Mouse (Mus musculus) limb, embryonic 10.5 days (tissue): ENCODE measurements at regions not wholly inside any gene's neighbourhood (a gene's known extent, or its start where the extent isn't known, plus 50 kb on each side); places are given as distances from the start of the nearest gene placed in this dataset.

ENCODE experiments used
- DNase-seq: peaks from one replicate; pipeline ENCODE4 v3.0.0-alpha.2; 2017; ENCODE audit warnings: low spot score
- H3K27ac ChIP-seq: fragments of 300-500 bp; sonication (generic); 2 replicates; pipeline ENCODE4 v1.5.1; 2016; ENCODE audit warnings: mild to moderate bottlenecking
- H3K27me3 ChIP-seq: fragments of 300-500 bp; sonication (generic); 2 replicates; pipeline ENCODE4 v1.6.1; 2016; ENCODE audit warnings: low read depth, mild to moderate bottlenecking; ENCODE audit not compliant: poor library complexity, severe bottlenecking
- H3K36me3 ChIP-seq: fragments of 300-500 bp; sonication (generic); 2 replicates; pipeline ENCODE4 v1.6.1; 2016; ENCODE audit warnings: mild to moderate bottlenecking, moderate library complexity
- H3K4me1 ChIP-seq: fragments of 300-500 bp; sonication (generic); 2 replicates; pipeline ENCODE4 v1.6.1; 2016
- H3K4me3 ChIP-seq: fragments of 300-500 bp; sonication (generic); 2 replicates; pipeline ENCODE4 v1.5.1; 2016; ENCODE audit warnings: mild to moderate bottlenecking, moderate library complexity
- H3K9me3 ChIP-seq: fragments of 300-500 bp; sonication (generic); replicated peaks from 2 replicates; pipeline ENCODE4 v1.6.1; 2016; ENCODE audit warnings: mild to moderate bottlenecking
- WGBS: fragments of 180-500 bp; shearing (Covaris S2); methylation state at CpG from one replicate; pipeline ENCODE4 v1.1.7; 2016; 5-methylcytosine and 5-hydroxymethylcytosine counted together

GRCm38 (mm10) chr6:147885902-147886301 lies 161.2 kb upstream of the Far2 start:
- WGBS = 91% methylated on average over 4 of the region's 4 CpGs
- Histone ChIP-seq H3K4me1 (no peaks in the 10 kb centered on the region), H3K9me3 (no peaks in the 10 kb centered on the region), H3K36me3 (no peaks in the 10 kb centered on the region), H3K27ac (no peak overlapping the region), H3K27me3 (no peaks in the 10 kb centered on the region), H3K4me3 (no peak overlapping the region)
- no peak for DNase-seq

DNA sequence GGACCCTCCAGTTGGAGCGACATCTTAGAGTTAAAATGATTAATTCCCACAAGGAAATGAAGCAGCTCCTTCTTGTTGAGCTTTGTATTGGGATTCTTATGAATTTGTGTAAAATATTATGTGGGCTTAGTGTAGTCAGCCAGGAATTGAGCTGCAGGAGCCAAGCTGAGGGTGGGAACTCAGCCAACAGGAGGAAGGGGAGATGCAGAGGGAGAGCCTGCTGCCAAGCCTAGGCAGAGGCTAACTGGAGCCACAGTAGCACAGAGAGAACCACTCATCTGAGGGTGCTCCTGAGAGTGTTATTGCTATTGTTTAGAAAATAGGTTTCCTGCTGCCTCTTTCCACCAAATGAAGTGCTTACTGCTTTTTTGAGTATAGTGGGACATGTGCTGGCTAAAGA lies 127.4 kb upstream of the Far2 start:
- H3K27ac ChIP-seq = no peak overlapping the region
- H3K4me3 ChIP-seq = no peak overlapping the region
- no peak for DNase-seq
- no peaks in the 10 kb centered on the region for H3K27me3 ChIP-seq
- H3K36me3 ChIP-seq = no peaks in the 10 kb centered on the region
- no peaks in the 10 kb centered on the region for H3K9me3 ChIP-seq
- 79% methylated on average over 1 of the region's 1 CpGs for WGBS
- no peaks in the 10 kb centered on the region for H3K4me1 ChIP-seq

DNA sequence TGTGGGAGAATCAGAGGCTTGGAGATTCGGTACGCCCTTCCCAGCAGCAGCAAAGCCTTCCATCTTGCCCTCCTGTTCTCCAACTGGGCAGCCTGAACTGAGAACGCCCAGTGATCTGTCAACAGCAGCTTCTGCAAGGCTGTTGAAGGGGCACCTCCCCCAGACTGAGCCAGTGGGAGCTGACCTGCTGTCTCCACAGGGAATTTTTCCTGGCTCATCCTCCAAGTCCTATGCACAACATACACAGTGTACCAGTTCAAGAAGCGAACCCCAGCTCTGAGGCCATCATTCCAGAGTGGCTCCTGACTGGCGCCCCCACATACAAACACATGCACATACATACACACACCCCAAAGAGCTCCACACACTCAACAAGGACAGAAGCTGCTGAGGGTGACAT lies 126.0 kb upstream of the Far2 start:
- H3K4me3 ChIP-seq = no peak overlapping the region
- no peaks in the 10 kb centered on the region for H3K27me3 ChIP-seq
- DNase-seq = no peak
- no peaks in the 10 kb centered on the region for H3K9me3 ChIP-seq
- H3K4me1 ChIP-seq = no peaks in the 10 kb centered on the region
- H3K27ac ChIP-seq = no peak overlapping the region
- WGBS = 81% methylated on average over 5 of the region's 5 CpGs
- no peaks in the 10 kb centered on the region for H3K36me3 ChIP-seq

DNA sequence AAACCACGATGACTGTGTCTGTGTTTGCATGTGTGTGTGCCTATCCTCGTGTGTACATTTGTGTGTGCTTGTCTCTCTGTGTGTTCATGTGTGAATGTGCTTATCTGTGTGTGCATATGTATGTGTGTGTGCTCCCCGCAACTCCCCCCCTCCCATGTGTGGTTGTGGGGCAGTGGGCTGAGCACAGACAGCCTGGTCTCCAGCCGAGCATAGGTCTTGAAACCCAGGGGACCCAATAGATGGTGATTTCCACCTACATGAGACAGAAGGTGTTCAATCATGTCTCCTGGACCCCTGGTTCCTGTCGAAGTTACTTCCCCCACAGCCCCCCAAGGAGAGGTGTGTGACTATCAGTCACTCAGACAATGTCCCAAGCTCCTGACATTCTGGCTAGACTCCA lies 124.6 kb upstream of the Far2 start:
- no peaks in the 10 kb centered on the region for H3K9me3 ChIP-seq
- no peak overlapping the region for H3K4me3 ChIP-seq
- no peaks in the 10 kb centered on the region for H3K36me3 ChIP-seq
- no peak for DNase-seq
- 81% methylated on average over 5 of the region's 5 CpGs for WGBS
- H3K4me1 ChIP-seq = no peaks in the 10 kb centered on the region
- H3K27ac ChIP-seq = no peak overlapping the region
- H3K27me3 ChIP-seq = no peaks in the 10 kb centered on the region

DNA sequence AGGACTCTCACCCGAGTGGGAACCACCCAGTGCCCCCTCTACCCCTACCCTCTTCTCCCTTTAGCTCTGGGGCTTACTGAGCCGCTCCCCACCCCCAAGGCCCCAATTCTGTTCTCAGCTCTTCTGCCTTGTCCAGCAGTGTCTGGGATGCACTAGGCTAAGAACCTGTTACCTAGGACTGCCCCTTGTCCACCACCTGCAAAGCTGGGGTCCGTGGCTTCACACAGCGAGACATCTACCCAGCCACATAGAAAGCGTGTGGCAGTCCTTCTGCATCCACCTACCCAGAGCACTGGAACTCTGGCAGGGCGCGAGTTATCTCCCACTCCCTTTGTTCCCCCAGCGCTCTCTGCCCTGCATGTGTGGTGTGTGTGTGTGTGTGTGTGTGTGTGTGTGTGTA lies 123.8 kb upstream of the Far2 start:
- H3K36me3 ChIP-seq = no peaks in the 10 kb centered on the region
- DNase-seq = no peak

GRCm38 (mm10) chr6:147928951-147929350 lies 118.1 kb upstream of the Far2 start:
- Histone ChIP-seq H3K36me3 (no peaks in the 10 kb centered on the region), H3K4me1 (no peaks in the 10 kb centered on the region), H3K27me3 (no peaks in the 10 kb centered on the region), H3K9me3 (no peaks in the 10 kb centered on the region), H3K4me3 (no peak overlapping the region), H3K27ac (no peak overlapping the region)
- DNase-seq = no peak

More for the DNA sequence above, 123.8 kb upstream of the Far2 start:
- Histone ChIP-seq H3K27ac (no peak overlapping the region), H3K27me3 (no peaks in the 10 kb centered on the region), H3K4me3 (no peak overlapping the region), H3K9me3 (no peaks in the 10 kb centered on the region), H3K4me1 (no peaks in the 10 kb centered on the region)
- 93% methylated on average over 8 of the region's 8 CpGs for WGBS

GRCm38 (mm10) chr6:147944020-147944419 lies 103.0 kb upstream of the Far2 start:
- Histone ChIP-seq H3K9me3 (no peaks in the 10 kb centered on the region), H3K4me3 (no peak overlapping the region), H3K27me3 (no peaks in the 10 kb centered on the region), H3K36me3 (no peaks in the 10 kb centered on the region), H3K4me1 (no peaks in the 10 kb centered on the region), H3K27ac (no peak overlapping the region)
- WGBS = 71% methylated on average over 3 of the region's 3 CpGs
- DNase-seq = no peak

GRCm38 (mm10) chr6:147944940-147945676 lies 102.0 kb upstream of the Far2 start:
- no peak for DNase-seq

GRCm38 (mm10) chr6:147947997-147948396 lies 99.1 kb upstream of the Far2 start:
- Histone ChIP-seq H3K4me1 (peaks cover 3% of the 10 kb centered on the region; the same call in 1 of the 2 replicates), H3K36me3 (no peaks in the 10 kb centered on the region), H3K27me3 (no peaks in the 10 kb centered on the region), H3K4me3 (no peak overlapping the region), H3K9me3 (no peaks in the 10 kb centered on the region), H3K27ac (no peak overlapping the region)
- WGBS = 82% methylated on average over 4 of the region's 4 CpGs
- no peak for DNase-seq

More at GRCm38 (mm10) chr6:147944940-147945676, 102.0 kb upstream of the Far2 start:
- no peak overlapping the region for H3K27ac ChIP-seq
- H3K27me3 ChIP-seq = no peaks in the 10 kb centered on the region
- no peak overlapping the region for H3K4me3 ChIP-seq
- no peaks in the 10 kb centered on the region for H3K36me3 ChIP-seq
- WGBS = 91% methylated on average over 4 of the region's 4 CpGs
- no peaks in the 10 kb centered on the region for H3K4me1 ChIP-seq
- no peaks in the 10 kb centered on the region for H3K9me3 ChIP-seq

GRCm38 (mm10) chr6:147951642-147952041 lies 95.4 kb upstream of the Far2 start:
- H3K27me3 ChIP-seq = no peaks in the 10 kb centered on the region
- no peaks in the 10 kb centered on the region for H3K36me3 ChIP-seq
- H3K4me3 ChIP-seq = no peak overlapping the region
- no peak overlapping the region for H3K27ac ChIP-seq
- H3K4me1 ChIP-seq = peaks cover 4% of the 10 kb centered on the region; the same call in 1 of the 2 replicates
- DNase-seq = no peak
- H3K9me3 ChIP-seq = no peaks in the 10 kb centered on the region

DNA sequence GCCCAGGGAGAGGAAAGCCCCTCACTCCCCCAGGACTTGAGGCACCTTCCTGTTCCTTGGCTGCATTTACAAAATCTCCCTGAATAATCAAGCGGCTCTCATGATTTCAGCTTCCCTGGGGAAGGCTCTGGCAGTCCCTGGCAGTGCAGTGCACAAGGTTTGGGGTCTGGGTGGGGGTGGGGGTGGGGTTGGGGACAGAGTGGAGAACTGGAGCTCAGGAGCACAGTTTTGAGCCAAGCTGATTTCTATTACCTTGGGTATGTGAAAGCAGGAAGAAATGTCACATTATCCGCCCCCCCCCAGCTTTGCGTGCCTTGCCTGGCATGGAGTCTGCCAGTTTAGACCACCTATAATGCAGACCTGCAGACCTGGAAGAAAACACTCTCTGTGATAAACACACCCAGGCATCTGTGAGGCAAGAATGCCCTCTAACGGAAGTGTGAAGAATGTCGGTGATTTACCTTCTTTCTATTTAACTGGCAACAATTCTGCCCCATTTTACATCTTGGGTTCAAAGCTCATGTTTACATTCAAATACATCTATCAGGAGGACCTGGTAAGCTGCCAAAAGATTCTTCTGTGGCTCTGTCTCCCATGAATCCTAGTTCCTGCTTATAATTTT lies 93.9 kb upstream of the Far2 start:
- Histone ChIP-seq H3K27ac (no peak overlapping the region), H3K4me1 (peaks cover 4% of the 10 kb centered on the region; the same call in 1 of the 2 replicates), H3K9me3 (no peaks in the 10 kb centered on the region), H3K36me3 (no peaks in the 10 kb centered on the region), H3K4me3 (no peak overlapping the region), H3K27me3 (no peaks in the 10 kb centered on the region)
- WGBS = 53% methylated on average over 5 of the region's 5 CpGs
- DNase-seq = no peak

DNA sequence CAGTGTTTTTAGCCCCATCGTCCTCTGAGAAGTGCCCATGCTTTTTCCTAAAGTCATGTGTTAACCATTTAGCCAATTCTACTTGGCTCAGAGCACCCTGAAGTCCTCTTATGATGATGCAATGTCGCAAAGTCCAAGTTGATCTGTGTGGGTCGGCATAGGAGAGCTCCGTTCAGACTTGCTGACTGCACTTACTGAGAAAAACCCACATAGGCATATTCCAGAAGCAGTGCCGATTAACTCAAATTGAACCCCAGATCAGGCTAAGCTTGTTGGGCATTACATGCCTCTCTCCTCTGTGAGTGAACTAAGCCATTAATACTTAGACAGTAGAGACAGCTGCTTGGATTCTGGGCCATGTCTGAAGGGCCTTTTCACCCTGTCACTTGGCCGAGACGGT lies 93.3 kb upstream of the Far2 start:
- Histone ChIP-seq H3K27me3 (no peaks in the 10 kb centered on the region), H3K27ac (no peak overlapping the region), H3K4me1 (peaks cover 4% of the 10 kb centered on the region; the same call in 1 of the 2 replicates), H3K36me3 (no peaks in the 10 kb centered on the region), H3K4me3 (no peak overlapping the region), H3K9me3 (no peaks in the 10 kb centered on the region)
- WGBS = 90% methylated on average over 7 of the region's 7 CpGs
- no peak for DNase-seq

DNA sequence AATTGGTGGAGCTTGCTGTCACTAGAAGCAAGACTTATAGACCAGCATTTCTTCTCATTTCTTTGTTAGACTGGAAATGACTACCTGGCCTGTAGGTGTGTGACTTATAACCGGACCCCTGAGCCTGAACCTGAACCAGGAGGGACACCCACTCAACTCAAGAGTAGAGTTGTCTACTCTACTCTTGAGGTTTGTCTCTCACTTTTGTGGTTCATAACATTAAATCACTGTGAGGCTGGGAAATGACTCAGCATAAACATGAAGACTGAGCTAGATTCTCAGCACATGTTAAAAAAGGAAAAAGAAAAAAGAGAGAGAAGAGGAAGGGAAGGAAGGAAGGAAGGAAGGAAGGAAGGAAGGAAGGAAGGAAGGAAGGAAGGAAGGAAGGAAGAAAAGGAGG lies 92.8 kb upstream of the Far2 start:
- DNase-seq = no peak
- 94% methylated on average over 1 of the region's 1 CpGs for WGBS
- Histone ChIP-seq H3K4me3 (no peak overlapping the region), H3K27ac (no peak overlapping the region), H3K27me3 (no peaks in the 10 kb centered on the region), H3K4me1 (peaks cover 4% of the 10 kb centered on the region; the same call in 1 of the 2 replicates), H3K9me3 (no peaks in the 10 kb centered on the region), H3K36me3 (no peaks in the 10 kb centered on the region)
